Mouse (Mus musculus) midbrain, embryonic 14.5 days (tissue): ENCODE measurements at regions not wholly inside any gene's neighbourhood (a gene's known extent, or its start where the extent isn't known, plus 50 kb on each side); places are given as distances from the start of the nearest gene placed in this dataset.

Experiments used
- ATAC-seq: fragments of 200-750 bp; cut with Nextera tagmentation; 2 replicates; pipeline ENCODE4 v1.8.0; 2017; ENCODE audit warnings: moderate number of reproducible peaks, moderate library complexity; ENCODE audit not compliant: low FRiP score, low TSS enrichment
- DNase-seq: peaks from one replicate; pipeline ENCODE4 v3.0.0-alpha.2; 2015
- H3K27ac ChIP-seq: fragments of 300-500 bp; sonication (generic); replicated peaks from 2 replicates; pipeline ENCODE4 v1.5.1; 2014; ENCODE audit warnings: mild to moderate bottlenecking, low read depth, low read length, moderate library complexity
- H3K27me3 ChIP-seq: fragments of 300-500 bp; sonication (generic); 2 replicates; pipeline ENCODE4 v1.6.1; 2014; ENCODE audit warnings: low read length, control low read depth, mixed read lengths; ENCODE audit not compliant: control insufficient read depth, insufficient read depth
- H3K36me3 ChIP-seq: fragments of 300-500 bp; sonication (generic); 2 replicates; pipeline ENCODE4 v1.6.1; 2014; ENCODE audit warnings: low read length, control low read depth; ENCODE audit not compliant: control insufficient read depth, insufficient read depth
- H3K4me1 ChIP-seq: fragments of 300-500 bp; sonication (generic); 2 replicates; pipeline ENCODE4 v1.6.1; 2014; ENCODE audit warnings: mild to moderate bottlenecking, antibody characterized with exemption, low read length, control low read depth; ENCODE audit not compliant: control insufficient read depth, insufficient read depth
- H3K4me2 ChIP-seq: fragments of 300-500 bp; sonication (generic); 2 replicates; pipeline ENCODE4 v1.6.1; 2014; ENCODE audit warnings: mild to moderate bottlenecking, low read length, moderate library complexity
- H3K4me3 ChIP-seq: fragments of 300-500 bp; sonication (generic); replicated peaks from 2 replicates; pipeline ENCODE4 v1.5.1; 2014; ENCODE audit warnings: low read depth, low read length
- H3K9ac ChIP-seq: fragments of 300-500 bp; sonication (generic); replicated peaks from 2 replicates; pipeline ENCODE4 v1.6.1; 2014; ENCODE audit warnings: mild to moderate bottlenecking, low read length, moderate library complexity
- H3K9me3 ChIP-seq: fragments of 300-500 bp; sonication (generic); 2 replicates; pipeline ENCODE4 v1.6.1; 2016; ENCODE audit warnings: low read length, control low read depth, mixed read lengths; ENCODE audit not compliant: control insufficient read depth
- WGBS: fragments of 180-500 bp; shearing (Covaris S2); extraction: QIAGEN DNeasy Blood & Tissue Kit; methylation state at CpG from one replicate; pipeline ENCODE4 v1.1.7; 2014; 5-methylcytosine and 5-hydroxymethylcytosine counted together

GRCm38 (mm10) chr7:129966771-129967170 lies 375.1 kb downstream of the Wdr11 start:
- H3K9ac ChIP-seq = no peak overlapping the region
- no peaks in the 10 kb centered on the region for H3K9me3 ChIP-seq
- H3K4me1 ChIP-seq = no peaks in the 10 kb centered on the region
- no peak for ATAC-seq
- H3K4me2 ChIP-seq = no peak overlapping the region
- H3K27ac ChIP-seq = no peak overlapping the region
- 92% methylated on average over 2 of the region's 2 CpGs for WGBS
- no peaks in the 10 kb centered on the region for H3K27me3 ChIP-seq
- H3K4me3 ChIP-seq = no peak overlapping the region
- no peaks in the 10 kb centered on the region for H3K36me3 ChIP-seq
- DNase-seq = no peak

- Histone ChIP-seq H3K9ac (no peak overlapping the region), H3K4me1 (no peaks in the 10 kb centered on the region), H3K27me3 (no peaks in the 10 kb centered on the region), H3K9me3 (no peaks in the 10 kb centered on the region), H3K4me2 (no peak overlapping the region), H3K4me3 (no peak overlapping the region), H3K36me3 (no peaks in the 10 kb centered on the region), H3K27ac (no peak overlapping the region)
- ATAC-seq (no peak), DNase-seq (no peak)
- 88% methylated on average over 1 of the region's 1 CpGs for WGBS
Observed at GRCm38 (mm10) chr7:129970201-129970600, 378.5 kb downstream of the Wdr11 start.

- WGBS = 68% methylated on average over 9 of the region's 9 CpGs
- Histone ChIP-seq H3K27ac (no peak overlapping the region), H3K9ac (no peak overlapping the region), H3K4me3 (no peak overlapping the region), H3K36me3 (no peaks in the 10 kb centered on the region), H3K9me3 (no peaks in the 10 kb centered on the region), H3K4me1 (no peaks in the 10 kb centered on the region), H3K4me2 (no peak overlapping the region), H3K27me3 (no peaks in the 10 kb centered on the region)
- ATAC-seq = no peak
- no peak for DNase-seq
Observed at GRCm38 (mm10) chr7:129974206-129974605, 382.5 kb downstream of the Wdr11 start.

- Histone ChIP-seq H3K27me3 (no peaks in the 10 kb centered on the region), H3K9me3 (no peaks in the 10 kb centered on the region), H3K4me3 (no peak overlapping the region), H3K36me3 (no peaks in the 10 kb centered on the region), H3K9ac (no peak overlapping the region), H3K27ac (no peak overlapping the region), H3K4me1 (no peaks in the 10 kb centered on the region), H3K4me2 (no peak overlapping the region)
- no peak for ATAC-seq
- no peak for DNase-seq
- 69% methylated on average over 11 of the region's 11 CpGs for WGBS
Observed at GRCm38 (mm10) chr7:129974837-129975236, 383.2 kb downstream of the Wdr11 start.

GRCm38 (mm10) chr7:129975781-129976514 lies 384.3 kb downstream of the Wdr11 start:
- Histone ChIP-seq H3K27ac (no peak overlapping the region), H3K36me3 (no peaks in the 10 kb centered on the region), H3K4me2 (no peak overlapping the region), H3K9ac (no peak overlapping the region), H3K9me3 (no peaks in the 10 kb centered on the region), H3K4me3 (no peak overlapping the region), H3K27me3 (no peaks in the 10 kb centered on the region), H3K4me1 (no peaks in the 10 kb centered on the region)
- DNase-seq (no peak), ATAC-seq (no peak)
- WGBS = 89% methylated on average over 21 of the region's 21 CpGs

GRCm38 (mm10) chr7:129978576-129978975 lies 386.9 kb downstream of the Wdr11 start:
- peaks cover 7% of the 10 kb centered on the region for H3K4me1 ChIP-seq
- WGBS = 87% methylated on average over 5 of the region's 5 CpGs

GRCm38 (mm10) chr7:129979337-129979736 lies 387.7 kb downstream of the Wdr11 start:
- H3K27ac ChIP-seq = no peak overlapping the region
- no peaks in the 10 kb centered on the region for H3K9me3 ChIP-seq
- DNase-seq (no peak), ATAC-seq (no peak)
- 63% methylated on average over 6 of the region's 6 CpGs for WGBS
- H3K4me1 ChIP-seq = peaks cover 7% of the 10 kb centered on the region
- H3K9ac ChIP-seq = no peak overlapping the region
- H3K27me3 ChIP-seq = no peaks in the 10 kb centered on the region
- H3K4me3 ChIP-seq = no peak overlapping the region
- H3K4me2 ChIP-seq = no peak overlapping the region
- H3K36me3 ChIP-seq = no peaks in the 10 kb centered on the region

More at GRCm38 (mm10) chr7:129978576-129978975, 386.9 kb downstream of the Wdr11 start:
- DNase-seq (no peak), ATAC-seq (no peak)
- Histone ChIP-seq H3K36me3 (no peaks in the 10 kb centered on the region), H3K9ac (no peak overlapping the region), H3K27me3 (no peaks in the 10 kb centered on the region), H3K4me2 (no peak overlapping the region), H3K27ac (no peak overlapping the region), H3K4me3 (no peak overlapping the region), H3K9me3 (no peaks in the 10 kb centered on the region)

- H3K9me3 ChIP-seq = no peaks in the 10 kb centered on the region
- H3K9ac ChIP-seq = no peak overlapping the region
- DNase-seq = no peak
- no peak for ATAC-seq
- no peaks in the 10 kb centered on the region for H3K27me3 ChIP-seq
- H3K36me3 ChIP-seq = no peaks in the 10 kb centered on the region
- no peak overlapping the region for H3K4me2 ChIP-seq
- WGBS = 79% methylated on average over 1 of the region's 1 CpGs
- peaks cover 7% of the 10 kb centered on the region for H3K4me1 ChIP-seq
- H3K4me3 ChIP-seq = no peak overlapping the region
- H3K27ac ChIP-seq = no peak overlapping the region
Observed at GRCm38 (mm10) chr7:129980501-129980900, 388.8 kb downstream of the Wdr11 start.

- DNase-seq (peak; percentile 56), ATAC-seq (no peak)
- H3K4me1 ChIP-seq = peaks cover 7% of the 10 kb centered on the region
- no peaks in the 10 kb centered on the region for H3K9me3 ChIP-seq
- no peak overlapping the region for H3K4me3 ChIP-seq
- H3K36me3 ChIP-seq = no peaks in the 10 kb centered on the region
- no peaks in the 10 kb centered on the region for H3K27me3 ChIP-seq
- H3K9ac ChIP-seq = no peak overlapping the region
- H3K27ac ChIP-seq = no peak overlapping the region
- no peak overlapping the region for H3K4me2 ChIP-seq
- WGBS = 36% methylated on average over 5 of the region's 5 CpGs
Observed at GRCm38 (mm10) chr7:129982411-129982810, 390.7 kb downstream of the Wdr11 start.
